Mouse (Mus musculus): ENCODE measurements around the gene Rmi1.

GRCm38 (mm10) chr13:58423061-58423660 lies 21.1 kb downstream of the Rmi1 start:
- TF ChIP-seq POLR2A (IDR thresholded peaks at IDR 0.05; ENCODE audit: control insufficient read depth, low read depth, low read length) (no peak), CTCF (IDR thresholded peaks at IDR 0.05; ENCODE audit: control insufficient read depth, insufficient read depth, insufficient replicate concordance, low read depth, low read length) (no peak)

Data from testis, adult 2 months (tissue).